Mouse (Mus musculus) embryonic facial prominence, embryonic 12.5 days (tissue): ENCODE measurements around the gene Rps15a. TPM values are rescaled to one million over a fixed set of nuclear protein-coding genes. Genes with fewer than 3 reads are reported as not detected.

Source experiments
- ATAC-seq: fragments of 200-750 bp; cut with Nextera tagmentation; 2 replicates; pipeline ENCODE4 v1.8.0; 2017; ENCODE audit not compliant: insufficient number of reproducible peaks, insufficient read depth, low FRiP score, low TSS enrichment
- H3K27ac ChIP-seq: fragments of 300-500 bp; sonication (generic); 2 replicates; pipeline ENCODE4 v1.5.1; 2016; ENCODE audit warnings: mild to moderate bottlenecking
- H3K27me3 ChIP-seq: fragments of 300-500 bp; sonication (generic); 2 replicates; pipeline ENCODE4 v1.6.1; 2016; ENCODE audit warnings: mild to moderate bottlenecking, moderate library complexity
- H3K36me3 ChIP-seq: fragments of 300-500 bp; sonication (generic); 2 replicates; pipeline ENCODE4 v1.6.1; 2016; ENCODE audit warnings: mild to moderate bottlenecking
- H3K4me1 ChIP-seq: fragments of 300-500 bp; sonication (generic); 2 replicates; pipeline ENCODE4 v1.6.1; 2016
- H3K4me2 ChIP-seq: fragments of 300-500 bp; sonication (generic); replicated peaks from 2 replicates; pipeline ENCODE4 v1.6.1; 2016; ENCODE audit warnings: mild to moderate bottlenecking, moderate library complexity
- H3K4me3 ChIP-seq: fragments of 300-500 bp; sonication (generic); 2 replicates; pipeline ENCODE4 v1.5.1; 2016; ENCODE audit warnings: mild to moderate bottlenecking
- H3K9ac ChIP-seq: fragments of 300-500 bp; sonication (generic); 2 replicates; pipeline ENCODE4 v1.6.1; 2016; ENCODE audit warnings: mild to moderate bottlenecking, moderate library complexity
- H3K9me3 ChIP-seq: fragments of 300-500 bp; sonication (generic); 2 replicates; pipeline ENCODE4 v1.6.1; 2016; ENCODE audit warnings: mild to moderate bottlenecking, moderate library complexity
- WGBS: fragments of 180-500 bp; shearing (Covaris S2); methylation state at CpG from one replicate; pipeline ENCODE4 v1.1.7; 2016; 5-methylcytosine and 5-hydroxymethylcytosine counted together
- polyA plus RNA-seq: library from polyadenylated mRNA; unstranded; fragments of >200 nt; fragmentation: Nextera tagmentation; extraction: Ambion mirVana; gene quantifications from 2 replicates; pipeline ENCODE4 v1.2.1, GENCODE M21; 2016

Rps15a gene
- polyA plus RNA-seq, 1 experiment from 2014 or later, result 664 TPM

DNA sequence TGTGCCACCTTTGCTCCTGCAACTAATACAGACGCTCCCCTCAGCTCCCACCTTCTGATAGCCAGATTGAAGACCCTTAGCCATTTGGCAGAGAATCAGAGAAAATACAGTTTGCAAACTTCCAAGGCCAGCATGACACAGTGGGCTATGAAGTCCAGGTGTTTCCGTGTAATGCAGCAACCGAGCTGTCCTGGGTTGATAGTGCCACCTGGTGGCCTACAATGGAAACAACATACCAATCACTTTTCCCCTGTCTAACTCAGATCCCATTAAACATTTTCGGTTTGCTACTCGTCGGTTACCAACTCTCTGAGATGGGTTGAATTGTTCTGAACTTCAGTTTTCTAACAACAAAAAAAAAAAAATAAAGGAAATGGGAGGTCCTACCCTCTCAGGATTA, 59.7 kb downstream of the Rps15a start:
- Histone ChIP-seq H3K36me3 (no peaks in the 10 kb centered on the region), H3K27me3 (no peaks in the 10 kb centered on the region), H3K4me3 (no peak overlapping the region), H3K4me2 (no peak overlapping the region), H3K27ac (no peak overlapping the region), H3K4me1 (no peaks in the 10 kb centered on the region), H3K9me3 (no peaks in the 10 kb centered on the region; the same call in 1 of the 2 replicates), H3K9ac (no peak overlapping the region)
- no peak for ATAC-seq
- WGBS, result 82% methylated on average over 6 of the region's 6 CpGs

Other genes starting within 250 kb of the Rps15a start
- 397 and 440 TPM in 2 replicates for gene Arl6ip1, start 13.5 kb upstream of the Rps15a start, polyA plus RNA-seq
- 26.6 and 27.0 TPM in 2 replicates for gene Smg1, start 127.5 kb upstream of the Rps15a start, polyA plus RNA-seq